Mouse (Mus musculus): Measurements from ENCODE around the gene Stk11ip. TPM values are rescaled to one million over a fixed set of nuclear protein-coding genes. Genes with fewer than 3 reads are reported as not detected.
A peak's percentile ranks its signal among the peaks of the same experiment; 100 is the strongest.

Stk11ip gene
- polyA plus RNA-seq, 1 experiment from 2014 or later: 28.7 TPM

DNA sequence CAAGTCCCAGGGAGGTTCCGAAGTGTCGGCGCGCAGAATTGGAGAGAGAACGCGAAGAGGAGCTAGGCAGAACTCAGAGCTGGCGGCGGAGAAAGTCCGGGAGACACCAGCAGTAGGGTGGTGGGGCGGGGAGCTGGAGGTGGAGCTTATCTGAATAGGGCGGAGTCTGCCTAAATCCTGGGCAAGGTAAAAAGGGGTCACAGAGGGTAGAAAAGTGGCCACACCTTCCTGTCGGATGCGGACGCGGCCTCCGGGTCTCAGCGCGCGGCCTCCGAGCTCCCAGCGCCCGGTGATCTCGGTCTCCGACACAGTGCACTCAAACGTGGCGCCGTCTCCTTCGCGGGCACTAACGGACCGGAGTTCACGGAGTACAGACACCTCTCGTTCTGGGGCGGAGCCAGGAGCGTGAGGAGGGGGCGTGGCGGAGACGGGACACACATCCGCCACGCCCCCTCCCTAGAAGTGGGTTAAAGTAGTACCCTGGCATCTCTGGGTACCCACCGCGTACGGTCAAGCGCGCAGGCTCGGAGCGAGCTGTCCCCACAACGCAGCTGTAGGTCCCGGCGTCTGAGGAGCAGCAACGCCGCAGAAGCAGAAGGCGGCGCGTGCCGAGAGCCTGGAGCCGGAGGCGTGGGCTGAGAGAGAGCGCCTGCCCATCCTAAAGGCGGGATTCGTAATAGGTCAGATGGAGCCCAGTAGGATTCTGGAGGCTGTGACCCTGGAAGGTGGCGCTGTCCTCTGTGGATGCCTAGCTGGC, 33.7 kb upstream of the Stk11ip start:
- H3K9ac ChIP-seq: peak overlapping the region; percentile 44
- ATAC-seq (ENCODE audit: insufficient number of reproducible peaks, insufficient read depth, low FRiP score, low TSS enrichment): peak; percentile 59
- no peaks in the 10 kb centered on the region for H3K9me3 ChIP-seq
- H3K4me2 ChIP-seq (replicated peaks): peak overlapping the region; percentile 85
- peaks cover 69% of the 10 kb centered on the region for H3K27me3 ChIP-seq
- WGBS: under 1% methylated on average over 62 of the region's 62 CpGs
- H3K27ac ChIP-seq: no peak overlapping the region
- H3K36me3 ChIP-seq: peaks cover 38% of the 10 kb centered on the region
- H3K4me1 ChIP-seq: peaks cover 16% of the 10 kb centered on the region
- peak overlapping the region; percentile 52 for H3K4me3 ChIP-seq

DNA sequence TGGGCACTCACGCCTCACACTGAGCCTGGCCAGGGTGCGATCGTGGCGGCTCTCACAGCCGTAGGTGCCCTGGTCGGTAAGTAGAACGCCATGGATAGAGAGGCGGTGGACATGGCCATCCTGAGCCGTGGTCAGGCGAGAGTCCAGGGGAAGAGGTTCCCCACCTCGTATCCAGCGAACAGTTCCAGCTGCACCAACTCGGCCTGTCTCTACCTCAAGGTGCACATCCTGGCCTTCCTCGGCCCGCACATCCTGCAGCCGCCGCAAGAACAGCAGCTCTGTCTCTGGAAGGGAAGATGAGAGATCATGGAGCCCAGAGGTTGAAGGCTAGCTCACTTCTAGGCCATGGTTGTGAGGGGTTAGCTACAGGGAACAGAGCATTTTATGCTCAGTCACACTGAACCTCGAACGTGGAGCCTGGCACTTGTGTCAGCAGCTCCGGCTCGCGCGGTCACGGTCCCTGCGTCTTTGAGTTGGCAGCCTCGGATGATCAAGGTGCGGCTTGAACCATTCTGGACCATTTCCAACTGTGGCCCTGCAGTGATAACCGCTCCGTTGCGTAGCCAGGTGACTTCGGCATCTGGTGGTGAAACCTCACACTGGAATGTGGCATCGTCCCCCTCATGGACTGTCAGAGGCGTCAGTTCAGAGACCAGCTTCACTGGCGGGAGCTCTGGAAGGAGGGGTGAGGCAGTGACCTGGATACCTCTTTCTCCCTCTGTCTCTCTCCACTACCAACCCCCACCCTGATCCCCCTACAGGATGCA, 30.4 kb upstream of the Stk11ip start:
- no peak overlapping the region for H3K4me2 ChIP-seq (replicated peaks)
- peaks cover 41% of the 10 kb centered on the region for H3K27me3 ChIP-seq
- ATAC-seq (ENCODE audit: insufficient number of reproducible peaks, insufficient read depth, low FRiP score, low TSS enrichment): no peak
- 87% methylated on average over 34 of the region's 34 CpGs for WGBS
- H3K27ac ChIP-seq: no peak overlapping the region
- H3K9ac ChIP-seq: no peak overlapping the region
- no peaks in the 10 kb centered on the region for H3K9me3 ChIP-seq
- no peak overlapping the region for H3K4me3 ChIP-seq
- H3K4me1 ChIP-seq: peaks cover 16% of the 10 kb centered on the region
- peaks cover 45% of the 10 kb centered on the region for H3K36me3 ChIP-seq

DNA sequence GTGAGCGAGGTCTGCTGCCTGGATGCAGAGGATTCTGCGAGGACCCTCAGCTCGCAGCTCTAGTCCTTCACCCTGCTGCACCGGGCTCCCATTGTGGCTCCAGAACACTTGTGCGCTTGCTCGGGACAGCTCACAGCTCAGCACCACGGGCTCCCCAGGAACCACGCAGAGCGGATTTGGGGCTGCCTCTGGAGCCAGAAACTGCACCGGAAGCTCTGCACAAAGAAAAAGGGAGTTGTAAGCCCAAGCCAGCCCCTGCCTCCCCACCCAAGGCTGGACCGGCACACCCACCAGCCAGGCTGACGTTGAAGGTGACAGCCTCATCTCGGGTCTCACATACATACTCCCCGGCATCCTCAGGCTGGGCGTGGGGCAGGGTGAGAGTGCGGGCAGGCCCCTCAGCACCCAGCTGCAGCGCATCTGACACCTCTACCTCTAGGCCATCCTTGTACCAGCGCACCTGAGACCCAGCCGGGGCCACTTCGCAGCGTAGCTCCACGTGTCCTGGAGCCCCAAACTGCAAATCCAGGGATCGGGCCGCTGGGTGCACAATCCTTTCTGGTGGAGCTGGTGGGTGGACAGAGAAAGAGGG, 28.7 kb upstream of the Stk11ip start:
- Histone ChIP-seq H3K4me3 (no peak overlapping the region), H3K9me3 (no peaks in the 10 kb centered on the region), H3K4me2 (replicated peaks) (no peak overlapping the region), H3K27ac (no peak overlapping the region), H3K36me3 (peaks cover 62% of the 10 kb centered on the region), H3K9ac (no peak overlapping the region), H3K27me3 (peaks cover 26% of the 10 kb centered on the region), H3K4me1 (0 out of 2 replicates have a peak, but pooled peaks cover 6% of the 10 kb centered on the region)
- WGBS: 40% methylated on average over 24 of the region's 24 CpGs
- no peak for ATAC-seq (ENCODE audit: insufficient number of reproducible peaks, insufficient read depth, low FRiP score, low TSS enrichment)

DNA sequence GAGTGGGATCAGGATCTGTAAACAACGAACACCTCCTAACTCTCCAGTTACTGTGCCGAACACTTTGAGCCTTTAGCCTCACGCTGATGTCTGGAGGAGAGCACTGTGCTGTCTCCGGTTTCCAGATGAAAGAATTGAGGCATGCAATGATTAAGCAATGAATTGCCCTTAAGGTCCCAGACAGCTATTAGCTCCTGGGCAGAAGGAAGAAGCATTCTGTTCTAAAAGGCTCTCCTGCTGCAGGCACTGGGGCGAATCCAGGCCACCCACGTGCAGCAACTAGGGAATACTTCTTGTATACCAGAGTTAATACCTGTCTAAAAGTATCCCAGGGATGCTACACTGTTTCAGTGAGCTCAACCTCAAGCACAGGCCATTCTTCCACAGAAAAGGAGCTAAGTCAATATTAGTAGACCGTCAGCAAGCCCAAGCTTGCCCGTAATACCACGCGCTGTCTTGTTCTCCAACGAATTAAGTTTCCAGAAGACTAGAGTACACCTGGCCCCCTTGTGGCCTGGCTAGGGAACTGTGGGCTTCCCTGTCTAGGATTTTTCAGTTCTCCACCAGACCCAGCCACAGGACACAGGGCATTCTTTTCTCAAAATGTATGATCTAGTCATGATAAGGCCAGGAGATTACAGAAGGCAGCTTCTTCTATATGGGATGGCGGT, 26.3 kb upstream of the Stk11ip start:
- no peak for ATAC-seq (ENCODE audit: insufficient number of reproducible peaks, insufficient read depth, low FRiP score, low TSS enrichment)
- Histone ChIP-seq H3K36me3 (peaks cover 72% of the 10 kb centered on the region), H3K27ac (0 out of 2 replicates have a peak overlapping the region, but pooled peaks have one; percentile 18), H3K4me1 (no peaks in the 10 kb centered on the region), H3K27me3 (peaks cover 11% of the 10 kb centered on the region; the same call in 1 of the 2 replicates), H3K4me3 (no peak overlapping the region), H3K9me3 (no peaks in the 10 kb centered on the region), H3K9ac (no peak overlapping the region), H3K4me2 (replicated peaks) (no peak overlapping the region)
- WGBS: 49% methylated on average over 12 of the region's 12 CpGs

DNA sequence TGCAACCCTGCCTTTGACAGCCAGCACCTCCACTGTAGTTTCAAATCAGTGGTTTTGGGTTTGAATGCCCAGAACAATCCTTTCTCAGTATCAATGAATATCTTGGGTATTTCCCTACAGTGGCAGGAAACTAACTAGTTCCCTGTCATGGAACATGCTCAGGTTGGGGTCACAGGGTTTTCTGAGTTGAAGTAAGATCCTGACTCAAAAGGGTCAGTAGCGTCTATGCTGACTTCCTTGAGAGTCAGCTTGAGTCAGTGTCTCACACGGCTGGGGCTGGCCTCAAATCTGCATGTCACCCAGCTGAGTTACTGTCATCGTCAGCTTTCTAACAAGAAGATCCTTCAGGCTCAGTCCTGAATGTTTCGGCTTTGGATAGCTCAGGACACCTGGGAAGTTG, 22.4 kb upstream of the Stk11ip start:
- ATAC-seq (ENCODE audit: insufficient number of reproducible peaks, insufficient read depth, low FRiP score, low TSS enrichment): no peak
- no peak overlapping the region for H3K4me3 ChIP-seq
- 86% methylated on average over 4 of the region's 4 CpGs for WGBS
- H3K9me3 ChIP-seq: no peaks in the 10 kb centered on the region
- H3K27ac ChIP-seq: no peak overlapping the region
- H3K9ac ChIP-seq: no peak overlapping the region
- no peak overlapping the region for H3K4me2 ChIP-seq (replicated peaks)
- H3K4me1 ChIP-seq: peaks cover 3% of the 10 kb centered on the region; the same call in 1 of the 2 replicates
- peaks cover 78% of the 10 kb centered on the region for H3K36me3 ChIP-seq
- H3K27me3 ChIP-seq: no peaks in the 10 kb centered on the region

DNA sequence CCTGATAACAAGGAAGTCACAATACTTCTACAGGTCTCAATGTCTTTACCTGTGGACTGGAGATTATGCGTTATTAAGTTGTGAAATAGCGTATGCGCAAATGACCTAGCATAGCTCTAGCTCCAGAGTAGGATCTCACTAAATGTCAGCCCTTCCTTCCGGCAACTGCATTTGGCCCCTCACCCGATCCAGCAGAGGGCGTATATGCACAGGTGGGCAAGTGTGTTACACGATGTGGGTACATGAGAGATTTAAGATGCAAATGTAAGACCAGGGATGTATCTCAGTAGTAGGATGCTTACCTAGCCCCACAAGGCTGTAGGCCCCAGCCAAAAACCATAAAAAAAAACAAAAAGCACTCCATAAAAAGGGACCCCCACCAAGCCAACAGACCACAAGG, 21.9 kb upstream of the Stk11ip start:
- Histone ChIP-seq H3K4me1 (peaks cover 9% of the 10 kb centered on the region), H3K9me3 (no peaks in the 10 kb centered on the region), H3K36me3 (peaks cover 78% of the 10 kb centered on the region), H3K9ac (no peak overlapping the region), H3K4me3 (no peak overlapping the region), H3K27me3 (no peaks in the 10 kb centered on the region), H3K4me2 (replicated peaks) (no peak overlapping the region), H3K27ac (no peak overlapping the region)
- no peak for ATAC-seq (ENCODE audit: insufficient number of reproducible peaks, insufficient read depth, low FRiP score, low TSS enrichment)
- 82% methylated on average over 7 of the region's 7 CpGs for WGBS

DNA sequence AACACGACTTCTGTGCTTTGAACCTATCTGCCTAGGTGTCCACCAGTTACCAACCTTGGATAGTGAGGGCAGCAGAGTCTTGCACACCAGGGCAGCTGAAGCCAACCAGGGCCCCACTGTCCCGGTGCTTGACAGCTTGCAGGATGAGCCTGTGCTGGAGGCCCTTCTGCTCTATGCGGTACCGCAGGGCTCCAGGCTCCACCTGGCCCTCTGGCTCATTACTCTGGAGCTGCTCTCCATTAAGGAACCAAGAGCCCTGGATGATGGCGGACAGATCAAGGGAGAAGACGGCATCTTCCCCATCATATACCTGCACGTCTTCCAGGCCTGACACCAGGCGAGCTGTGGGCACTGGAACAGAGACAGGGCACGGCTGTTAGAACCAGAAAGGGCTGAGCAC, 19.4 kb upstream of the Stk11ip start:
- H3K4me2 ChIP-seq (replicated peaks): no peak overlapping the region
- H3K4me3 ChIP-seq: no peak overlapping the region
- no peak overlapping the region for H3K9ac ChIP-seq
- peaks cover 21% of the 10 kb centered on the region for H3K4me1 ChIP-seq
- ATAC-seq (ENCODE audit: insufficient number of reproducible peaks, insufficient read depth, low FRiP score, low TSS enrichment): no peak
- 94% methylated on average over 9 of the region's 9 CpGs for WGBS
- H3K27ac ChIP-seq: no peak overlapping the region
- H3K36me3 ChIP-seq: peaks cover 66% of the 10 kb centered on the region
- H3K9me3 ChIP-seq: no peaks in the 10 kb centered on the region
- no peaks in the 10 kb centered on the region for H3K27me3 ChIP-seq

DNA sequence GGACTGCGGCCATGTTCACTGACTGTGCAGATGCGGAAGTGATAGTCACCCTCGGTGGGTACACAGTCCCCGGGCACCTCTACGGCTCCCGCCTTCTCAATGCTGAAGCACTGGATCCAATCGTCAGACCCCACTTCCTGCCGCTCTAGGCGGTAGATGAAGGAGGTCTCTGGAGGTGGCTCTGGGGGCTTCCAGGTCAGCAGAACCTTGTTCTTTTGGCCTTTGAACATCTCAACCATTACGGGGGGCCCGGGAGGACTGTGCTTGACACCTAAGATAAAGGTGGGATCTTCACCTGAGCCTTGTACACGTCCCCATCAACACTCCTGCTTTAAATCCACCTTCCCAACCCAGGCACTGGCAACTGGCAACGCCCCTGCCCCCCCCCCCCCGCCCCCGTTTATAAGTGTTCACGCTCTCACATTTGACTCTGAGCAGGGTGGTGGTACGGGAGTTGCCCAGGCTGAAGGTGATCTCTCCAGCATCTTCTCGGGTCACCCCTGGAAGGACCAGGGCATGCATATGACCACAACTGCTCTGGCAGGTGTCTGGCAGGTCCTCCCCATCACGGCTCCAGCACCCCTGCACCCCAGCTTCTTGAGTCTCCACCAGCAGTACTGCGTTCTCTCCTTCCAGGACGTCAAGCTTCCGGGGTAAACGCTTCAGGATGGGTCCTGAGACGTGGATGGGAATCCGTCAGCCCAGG, 18.2 kb upstream of the Stk11ip start:
- peaks cover 55% of the 10 kb centered on the region for H3K36me3 ChIP-seq
- H3K9ac ChIP-seq: no peak overlapping the region
- H3K4me1 ChIP-seq: peaks cover 28% of the 10 kb centered on the region
- no peak overlapping the region for H3K4me2 ChIP-seq (replicated peaks)
- WGBS: 85% methylated on average over 25 of the region's 25 CpGs
- no peak for ATAC-seq (ENCODE audit: insufficient number of reproducible peaks, insufficient read depth, low FRiP score, low TSS enrichment)
- H3K9me3 ChIP-seq: no peaks in the 10 kb centered on the region
- no peaks in the 10 kb centered on the region for H3K27me3 ChIP-seq
- no peak overlapping the region for H3K4me3 ChIP-seq
- no peak overlapping the region for H3K27ac ChIP-seq

DNA sequence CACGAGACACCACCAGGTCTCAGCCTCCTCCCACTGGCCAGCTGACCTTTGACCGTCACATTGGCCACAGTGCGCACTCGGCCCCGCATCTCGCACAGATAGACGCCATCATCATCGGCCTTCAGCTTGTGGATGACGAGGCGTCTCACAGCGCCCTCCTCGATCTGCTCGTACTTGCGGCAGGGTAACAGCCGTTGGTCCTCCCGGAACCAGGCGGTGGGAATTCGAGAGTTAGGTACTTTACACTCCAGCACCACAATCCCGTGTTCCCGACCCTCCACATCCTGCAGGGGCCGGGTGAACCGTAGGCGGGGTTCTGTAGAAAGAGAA, 17.7 kb upstream of the Stk11ip start:
- Histone ChIP-seq H3K4me3 (0 out of 2 replicates have a peak overlapping the region, but pooled peaks have one; percentile 87), H3K9ac (0 out of 2 replicates have a peak overlapping the region, but pooled peaks have one; percentile 5), H3K36me3 (peaks cover 50% of the 10 kb centered on the region), H3K9me3 (no peaks in the 10 kb centered on the region), H3K27ac (no peak overlapping the region), H3K4me2 (replicated peaks) (0 out of 2 replicates have a peak overlapping the region, but pooled peaks have one; percentile 93), H3K4me1 (peaks cover 28% of the 10 kb centered on the region), H3K27me3 (no peaks in the 10 kb centered on the region)
- no peak for ATAC-seq (ENCODE audit: insufficient number of reproducible peaks, insufficient read depth, low FRiP score, low TSS enrichment)
- 67% methylated on average over 23 of the region's 23 CpGs for WGBS

DNA sequence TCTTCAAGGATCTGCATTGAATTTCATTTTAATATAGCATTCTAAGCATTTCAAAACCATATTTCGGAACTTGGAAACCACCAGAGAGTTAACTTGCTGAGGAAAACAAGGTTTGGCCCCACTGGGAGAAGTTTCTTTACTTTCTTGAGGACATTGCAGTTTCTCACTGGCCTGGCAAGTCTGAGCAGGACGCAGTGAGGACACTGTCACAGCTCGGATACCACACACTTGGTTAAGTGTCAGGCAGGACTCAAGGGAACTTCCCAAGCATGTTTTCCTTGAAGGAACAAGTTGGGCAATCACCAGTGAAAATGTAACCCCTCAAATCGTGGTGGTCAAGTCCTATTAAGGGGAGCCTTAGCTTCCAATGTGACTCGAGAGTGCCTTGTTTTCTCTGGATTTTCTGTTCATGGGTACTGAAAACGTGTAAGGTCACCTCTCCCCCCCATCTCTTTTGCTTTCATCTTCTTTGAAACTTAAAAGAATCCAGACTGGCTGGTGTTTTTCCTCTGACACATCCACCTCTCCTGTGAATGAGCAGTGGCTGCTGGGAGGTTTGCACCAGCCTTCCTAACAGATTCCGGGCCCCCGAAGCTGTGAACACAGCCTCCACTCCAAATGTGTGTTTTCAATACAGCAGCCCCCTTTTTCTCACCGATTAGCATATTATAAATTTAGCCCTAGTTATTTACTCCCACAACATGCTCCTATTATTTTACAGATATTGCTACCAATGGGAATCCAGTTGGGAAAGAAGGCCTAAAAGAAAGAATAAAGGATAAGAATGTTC, 16.9 kb upstream of the Stk11ip start:
- H3K4me1 ChIP-seq: peaks cover 28% of the 10 kb centered on the region
- WGBS: 53% methylated on average over 9 of the region's 9 CpGs
- no peak for ATAC-seq (ENCODE audit: insufficient number of reproducible peaks, insufficient read depth, low FRiP score, low TSS enrichment)

More for the DNA sequence above, 16.9 kb upstream of the Stk11ip start:
- peak overlapping the region; percentile 95; the same call in 1 of the 2 replicates for H3K9ac ChIP-seq
- peak overlapping the region; percentile 93 for H3K4me2 ChIP-seq (replicated peaks)
- peak overlapping the region; percentile 87 for H3K4me3 ChIP-seq
- no peaks in the 10 kb centered on the region for H3K27me3 ChIP-seq
- no peaks in the 10 kb centered on the region for H3K9me3 ChIP-seq
- H3K27ac ChIP-seq: no peak overlapping the region
- H3K36me3 ChIP-seq: peaks cover 41% of the 10 kb centered on the region

All from embryonic facial prominence, embryonic 12.5 days (tissue).